Mouse (Mus musculus): ENCODE measurements around the gene Plcxd1. TPM values are rescaled to one million over a fixed set of nuclear protein-coding genes. Genes with fewer than 3 reads are reported as not detected.

The Plcxd1 gene
- total and polyA plus RNA-seq, 3 experiments = 0.64 to 1.3 TPM; not detected in 1

DNA sequence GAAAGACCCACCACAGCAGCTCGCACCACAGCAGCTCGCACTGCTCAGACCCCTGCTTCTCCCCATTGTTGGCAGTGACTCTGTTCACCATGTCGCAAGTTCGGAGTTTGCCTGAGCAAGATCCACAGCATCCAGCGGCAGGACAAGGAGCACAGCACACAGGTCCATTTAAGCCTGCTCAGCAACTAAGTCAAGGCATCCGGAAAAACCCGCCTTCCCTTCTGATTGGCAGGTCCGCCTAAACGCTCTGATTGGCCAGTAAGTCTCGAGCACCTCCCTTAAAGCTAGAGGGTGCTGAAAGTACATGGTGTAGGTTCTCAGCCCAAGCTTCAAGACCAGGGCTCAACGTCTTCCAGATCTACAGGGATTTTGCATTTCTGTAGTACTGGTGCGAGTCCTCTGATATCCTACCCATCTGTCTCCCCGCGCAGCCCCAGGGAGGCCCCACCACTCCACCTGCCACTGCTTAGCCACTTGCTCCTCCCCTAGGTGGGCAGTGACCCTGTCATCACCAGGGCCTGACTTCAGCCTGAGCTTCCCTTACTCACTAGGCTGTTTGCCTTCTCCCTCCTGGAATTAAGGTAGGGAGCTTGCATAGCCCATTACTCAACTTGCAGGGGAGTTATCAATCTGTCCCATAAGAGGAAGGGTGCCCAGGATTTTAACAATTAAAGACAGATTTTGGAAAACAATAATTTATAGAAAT, 13.5 kb upstream of the Plcxd1 start:
- in situ Hi-C loops (cut with MboI; ENCODE audit: low pct_ligation_motif_present, low pct_unique_long_range_greater_than_20kb, low sequenced_read_pairs) (no loop called here), dilution Hi-C loops (cut with MboI; ENCODE audit: extremely low pct_ligation_motif_present, extremely low pct_unique_long_range_greater_than_20kb, low sequenced_read_pairs) (no loop called here)
- H3K4me1 ChIP-seq (ENCODE audit: control insufficient read depth in 1 of 2, insufficient read depth in 2 of 2) = no peaks in the 10 kb centered on the region
- H3K36me3 ChIP-seq (replicated peaks in 1 of 2; ENCODE audit: control insufficient read depth in 1 of 2, insufficient read depth in 1 of 2, low read length in 1 of 2) = peaks cover 3 to 14% of the 10 kb centered on the region in 2 experiments
- H3K27me3 ChIP-seq (replicated peaks) = no peaks in the 10 kb centered on the region
- no peak overlapping the region for H3K9ac ChIP-seq (ENCODE audit: insufficient read depth, low read depth)
- no peak overlapping the region for H3K4me3 ChIP-seq (replicated peaks in 1 of 3; ENCODE audit: low read depth in 2 of 3, low read length in 2 of 3, poor library complexity in 1 of 3)
- no peaks in the 10 kb centered on the region for H3K79me2 ChIP-seq (replicated peaks; ENCODE audit: control insufficient read depth, extremely low read depth, insufficient read depth, poor library complexity, severe bottlenecking)
- no peak for DNase-seq (ENCODE audit: extremely low read depth)
- no peaks in the 10 kb centered on the region for H3K9me3 ChIP-seq (replicated peaks; ENCODE audit: low read length)
- no peak overlapping the region for H3K27ac ChIP-seq (ENCODE audit: insufficient read depth, low read depth)
- H3K4me2 ChIP-seq (ENCODE audit: insufficient read depth, low read depth, poor library complexity, severe bottlenecking) = no peak overlapping the region
- TF ChIP-seq GABPA (IDR thresholded peaks at IDR 0.05; ENCODE audit: insufficient replicate concordance, low read depth, low read length) (no peak), CHD2 (IDR thresholded peaks at IDR 0.05; ENCODE audit: low read length) (no peak), CTCF (conservative IDR thresholded peaks at IDR 0.05 in 1 of 2, IDR thresholded peaks at IDR 0.05 in 1 of 2; ENCODE audit: low read depth in 2 of 2, low read length in 2 of 2) (no peak), POLR2AphosphoS2 (IDR thresholded peaks at IDR 0.05; ENCODE audit: low read depth, low read length) (no peak), USF2 (conservative IDR thresholded peaks at IDR 0.05; ENCODE audit: low read depth, low read length) (no peak), JUND (conservative IDR thresholded peaks at IDR 0.05; ENCODE audit: low read depth, low read length) (no peak)

DNA sequence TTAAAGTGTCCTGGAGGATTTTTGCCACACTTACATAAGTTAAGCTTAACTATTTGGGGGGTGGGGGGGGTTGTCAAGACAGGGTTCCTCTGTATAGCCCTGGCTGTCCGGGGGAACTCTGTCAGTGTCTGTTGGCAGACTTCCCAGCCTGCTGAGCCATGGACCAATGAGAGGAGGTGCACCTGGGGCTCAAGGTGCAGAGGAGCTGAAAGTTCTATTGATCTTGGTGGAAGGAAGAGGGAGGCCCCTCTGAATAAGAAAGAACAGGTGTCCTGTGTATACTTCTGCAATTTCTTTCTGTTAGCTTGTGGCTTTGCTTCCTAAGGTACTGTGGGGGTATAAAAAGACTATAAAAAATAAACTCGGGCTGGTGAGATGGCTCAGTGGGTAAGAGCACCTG, 8.2 kb upstream of the Plcxd1 start:
- no peak overlapping the region for H3K4me3 ChIP-seq (replicated peaks in 1 of 3; ENCODE audit: low read depth in 2 of 3, low read length in 2 of 3, poor library complexity in 1 of 3)
- no peaks in the 10 kb centered on the region for H3K9me3 ChIP-seq (replicated peaks; ENCODE audit: low read length)
- H3K27ac ChIP-seq (ENCODE audit: insufficient read depth, low read depth) = no peak overlapping the region
- no peaks in the 10 kb centered on the region for H3K27me3 ChIP-seq (replicated peaks)
- TF ChIP-seq ETS1 (conservative IDR thresholded peaks at IDR 0.05; ENCODE audit: low read depth, low read length) (no peak), CHD1 (IDR thresholded peaks at IDR 0.05; ENCODE audit: low read depth, low read length) (no peak), MXI1 (IDR thresholded peaks at IDR 0.05; ENCODE audit: low read depth, low read length) (no peak), ZKSCAN1 (IDR thresholded peaks at IDR 0.05; ENCODE audit: borderline replicate concordance, low read depth, low read length) (no peak), MAFK (IDR thresholded peaks at IDR 0.05; ENCODE audit: insufficient replicate concordance, low read length) (no peak), TBP (conservative IDR thresholded peaks at IDR 0.05; ENCODE audit: low read depth, low read length) (no peak), MAZ (IDR thresholded peaks at IDR 0.05; ENCODE audit: low read depth, low read length) (no peak), SIN3A (IDR thresholded peaks at IDR 0.05; ENCODE audit: low read length) (no peak), POLR2AphosphoS2 (IDR thresholded peaks at IDR 0.05; ENCODE audit: low read depth, low read length) (no peak)
- DNase-seq (ENCODE audit: extremely low read depth) = no peak
- no peak overlapping the region for H3K9ac ChIP-seq (ENCODE audit: insufficient read depth, low read depth)
- peaks cover 0 to 25% of the 10 kb centered on the region in 2 experiments; a peak in 2 of 4 replicates for H3K4me1 ChIP-seq (ENCODE audit: control insufficient read depth in 1 of 2, insufficient read depth in 2 of 2)
- H3K4me2 ChIP-seq (ENCODE audit: insufficient read depth, low read depth, poor library complexity, severe bottlenecking) = no peak overlapping the region
- H3K79me2 ChIP-seq (replicated peaks; ENCODE audit: control insufficient read depth, extremely low read depth, insufficient read depth, poor library complexity, severe bottlenecking) = no peaks in the 10 kb centered on the region
- in situ Hi-C loops (cut with MboI; ENCODE audit: low pct_ligation_motif_present, low pct_unique_long_range_greater_than_20kb, low sequenced_read_pairs) = no loop called here
- dilution Hi-C loops (cut with MboI; ENCODE audit: extremely low pct_ligation_motif_present, extremely low pct_unique_long_range_greater_than_20kb, low sequenced_read_pairs) = no loop called here
- H3K36me3 ChIP-seq (replicated peaks in 1 of 2; ENCODE audit: control insufficient read depth in 1 of 2, insufficient read depth in 1 of 2, low read length in 1 of 2) = no peaks in the 10 kb centered on the region
